Mouse (Mus musculus): ENCODE data around the gene Timeless. TPM values are rescaled to one million over a fixed set of nuclear protein-coding genes. Genes with fewer than 3 reads are reported as not detected.
"Not testable (repeated sequence)": the region's sequence is repeated elsewhere in the genome, so short reads cannot be mapped to it uniquely, and the experiment has no call there.

The Timeless gene
- total and polyA plus RNA-seq, 2 experiments: 0.75 to 1.6 TPM

GRCm38 (mm10) chr10:128250565-128250964 lies 18.7 kb downstream of the Timeless start:
- no peaks in the 10 kb centered on the region for H3K36me3 ChIP-seq (ENCODE audit: control insufficient read depth, insufficient read depth, low read length)
- WGBS: 96% methylated on average over 13 of the region's 13 CpGs

DNA sequence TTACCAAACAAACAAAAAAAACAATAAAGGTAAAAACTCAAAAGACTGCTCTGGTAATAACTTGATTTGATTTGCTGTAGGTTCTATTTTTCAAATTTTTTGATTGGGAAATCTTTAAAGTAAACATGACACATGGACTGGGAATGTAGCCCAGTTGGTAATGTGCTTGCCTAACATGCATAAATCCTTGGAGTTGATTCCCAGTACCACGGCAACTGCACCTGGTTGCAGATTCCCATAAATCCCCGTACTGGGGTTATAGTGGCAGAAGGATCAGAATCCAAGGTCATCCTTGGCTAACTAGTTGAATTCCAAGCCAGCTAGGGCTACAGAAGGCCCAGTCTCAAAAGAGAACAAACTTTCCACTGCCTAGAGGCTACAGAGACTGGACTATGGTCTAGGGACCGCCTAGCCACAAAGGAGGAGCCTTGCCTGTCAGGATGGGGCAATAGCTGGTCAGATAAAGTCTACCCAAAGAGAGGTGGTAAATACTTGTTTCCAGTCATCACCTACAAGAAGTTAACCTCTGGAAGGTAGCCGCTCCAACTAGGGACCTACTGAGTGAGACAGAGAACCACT lies 21.9 kb downstream of the Timeless start, which contains the start of gene Apon:
Gene Apon (plus strand): TSS at position 420 of the 579 bp plus-strand sequence.
- TF ChIP-seq CTCF (IDR thresholded peaks at IDR 0.05; ENCODE audit: low read depth, low read length) (no peak), POLR2A (IDR thresholded peaks at IDR 0.05; ENCODE audit: extremely low read depth, insufficient read depth, low read length) (no peak)
- peak; percentile 100 for DNase-seq (ENCODE audit: extremely low read depth, low read depth, low spot score)
- no peaks in the 10 kb centered on the region for H3K27me3 ChIP-seq (ENCODE audit: control insufficient read depth, insufficient read depth, low read length)
- H3K79me2 ChIP-seq (ENCODE audit: control insufficient read depth, insufficient read depth, low read length): peaks cover 6% of the 10 kb centered on the region; the same call in 1 of the 2 replicates
- H3K27ac ChIP-seq (replicated peaks; ENCODE audit: insufficient read depth, low read depth, low read length): peak within 1 kb of the TSS; percentile 98
- peak within 1 kb of the TSS; percentile 70 for H3K4me3 ChIP-seq (ENCODE audit: insufficient read depth, low read depth, low read length)
- H3K36me3 ChIP-seq (ENCODE audit: control insufficient read depth, insufficient read depth, low read length): no peaks in the 10 kb centered on the region
- H3K4me1 ChIP-seq (ENCODE audit: control insufficient read depth, insufficient read depth, low read length): peaks cover 12% of the 10 kb centered on the region
- H3K9ac ChIP-seq (ENCODE audit: low read depth, low read length): peak within 1 kb of the TSS; percentile 85
- 31% methylated on average over 4 of the region's 4 CpGs for WGBS

More at GRCm38 (mm10) chr10:128250565-128250964, 18.7 kb downstream of the Timeless start:
- TF ChIP-seq CTCF (IDR thresholded peaks at IDR 0.05; ENCODE audit: low read depth, low read length) (no peak), POLR2A (IDR thresholded peaks at IDR 0.05; ENCODE audit: extremely low read depth, insufficient read depth, low read length) (no peak)
- no peak overlapping the region for H3K9ac ChIP-seq (ENCODE audit: low read depth, low read length)
- no peaks in the 10 kb centered on the region for H3K27me3 ChIP-seq (ENCODE audit: control insufficient read depth, insufficient read depth, low read length)
- peaks cover 6% of the 10 kb centered on the region; the same call in 1 of the 2 replicates for H3K79me2 ChIP-seq (ENCODE audit: control insufficient read depth, insufficient read depth, low read length)
- H3K4me3 ChIP-seq (ENCODE audit: insufficient read depth, low read depth, low read length): no peak overlapping the region
- H3K4me1 ChIP-seq (ENCODE audit: control insufficient read depth, insufficient read depth, low read length): peaks cover 4% of the 10 kb centered on the region; the same call in 1 of the 2 replicates
- DNase-seq (ENCODE audit: extremely low read depth, low read depth, low spot score): no peak
- H3K27ac ChIP-seq (replicated peaks; ENCODE audit: insufficient read depth, low read depth, low read length): no peak overlapping the region

GRCm38 (mm10) chr10:128255925-128256324 lies 24.1 kb downstream of the Timeless start:
- Histone ChIP-seq H3K4me3 (ENCODE audit: insufficient read depth, low read depth, low read length) (peak overlapping the region; percentile 70), H3K27ac (replicated peaks; ENCODE audit: insufficient read depth, low read depth, low read length) (peak overlapping the region; percentile 34), H3K36me3 (ENCODE audit: control insufficient read depth, insufficient read depth, low read length) (no peaks in the 10 kb centered on the region), H3K9ac (ENCODE audit: low read depth, low read length) (peak overlapping the region; percentile 29), H3K27me3 (ENCODE audit: control insufficient read depth, insufficient read depth, low read length) (no peaks in the 10 kb centered on the region), H3K4me1 (ENCODE audit: control insufficient read depth, insufficient read depth, low read length) (peaks cover 14% of the 10 kb centered on the region), H3K79me2 (ENCODE audit: control insufficient read depth, insufficient read depth, low read length) (peaks cover 6% of the 10 kb centered on the region; the same call in 1 of the 2 replicates)
- WGBS: 57% methylated on average over 8 of the region's 8 CpGs
- TF ChIP-seq POLR2A (IDR thresholded peaks at IDR 0.05; ENCODE audit: extremely low read depth, insufficient read depth, low read length): no peak
- no peak for TF ChIP-seq CTCF (IDR thresholded peaks at IDR 0.05; ENCODE audit: low read depth, low read length)
- DNase-seq (ENCODE audit: extremely low read depth, low read depth, low spot score): no peak

DNA sequence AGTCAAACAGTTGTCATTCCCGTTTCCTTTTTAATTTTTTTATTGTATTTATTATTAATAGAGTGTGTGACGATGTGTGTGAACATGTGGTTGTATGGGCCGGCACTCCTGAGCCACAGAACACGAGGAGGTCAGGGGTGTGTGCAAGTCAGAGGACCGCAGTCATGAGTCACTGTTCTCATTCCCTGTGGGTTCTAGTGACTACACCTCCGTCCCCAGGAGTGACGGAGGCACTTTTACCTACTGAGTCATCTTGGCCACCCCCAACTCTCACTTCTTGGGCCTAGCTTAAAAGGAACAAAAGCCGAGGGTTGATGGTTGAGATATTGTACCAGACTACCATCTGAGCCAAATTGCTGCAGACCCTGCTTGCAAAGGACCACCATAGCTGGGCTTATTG lies 24.5 kb downstream of the Timeless start:
- TF ChIP-seq POLR2A (IDR thresholded peaks at IDR 0.05; ENCODE audit: extremely low read depth, insufficient read depth, low read length): no peak
- TF ChIP-seq CTCF (IDR thresholded peaks at IDR 0.05; ENCODE audit: low read depth, low read length): no peak
- 44% methylated on average over 8 of the region's 8 CpGs for WGBS
- DNase-seq (ENCODE audit: extremely low read depth, low read depth, low spot score): peak; percentile 43

GRCm38 (mm10) chr10:128258953-128259352 lies 27.1 kb downstream of the Timeless start:
- WGBS: 52% methylated on average over 4 of the region's 4 CpGs
- Histone ChIP-seq H3K36me3 (ENCODE audit: control insufficient read depth, insufficient read depth, low read length) (no peaks in the 10 kb centered on the region), H3K9ac (ENCODE audit: low read depth, low read length) (no peak overlapping the region), H3K27ac (replicated peaks; ENCODE audit: insufficient read depth, low read depth, low read length) (no peak overlapping the region), H3K4me3 (ENCODE audit: insufficient read depth, low read depth, low read length) (no peak overlapping the region), H3K4me1 (ENCODE audit: control insufficient read depth, insufficient read depth, low read length) (peaks cover 11% of the 10 kb centered on the region), H3K79me2 (ENCODE audit: control insufficient read depth, insufficient read depth, low read length) (no peaks in the 10 kb centered on the region; the same call in 1 of the 2 replicates), H3K27me3 (ENCODE audit: control insufficient read depth, insufficient read depth, low read length) (no peaks in the 10 kb centered on the region)
- DNase-seq (ENCODE audit: extremely low read depth, low read depth, low spot score): no peak
- TF ChIP-seq CTCF (IDR thresholded peaks at IDR 0.05; ENCODE audit: low read depth, low read length): no peak
- no peak for TF ChIP-seq POLR2A (IDR thresholded peaks at IDR 0.05; ENCODE audit: extremely low read depth, insufficient read depth, low read length)

More for the DNA sequence above, 24.5 kb downstream of the Timeless start:
- Histone ChIP-seq H3K9ac (ENCODE audit: low read depth, low read length) (peak overlapping the region; percentile 20), H3K4me1 (ENCODE audit: control insufficient read depth, insufficient read depth, low read length) (peaks cover 14% of the 10 kb centered on the region), H3K36me3 (ENCODE audit: control insufficient read depth, insufficient read depth, low read length) (no peaks in the 10 kb centered on the region), H3K4me3 (ENCODE audit: insufficient read depth, low read depth, low read length) (peak overlapping the region; percentile 70), H3K79me2 (ENCODE audit: control insufficient read depth, insufficient read depth, low read length) (peaks cover 6% of the 10 kb centered on the region; the same call in 1 of the 2 replicates), H3K27ac (replicated peaks; ENCODE audit: insufficient read depth, low read depth, low read length) (peak overlapping the region; percentile 34), H3K27me3 (ENCODE audit: control insufficient read depth, insufficient read depth, low read length) (no peaks in the 10 kb centered on the region)

- Histone ChIP-seq H3K79me2 (ENCODE audit: control insufficient read depth, insufficient read depth, low read length) (no peaks in the 10 kb centered on the region; the same call in 1 of the 2 replicates), H3K36me3 (ENCODE audit: control insufficient read depth, insufficient read depth, low read length) (no peaks in the 10 kb centered on the region), H3K4me3 (ENCODE audit: insufficient read depth, low read depth, low read length) (no peak overlapping the region), H3K27ac (replicated peaks; ENCODE audit: insufficient read depth, low read depth, low read length) (no peak overlapping the region), H3K9ac (ENCODE audit: low read depth, low read length) (no peak overlapping the region), H3K4me1 (ENCODE audit: control insufficient read depth, insufficient read depth, low read length) (peaks cover 11% of the 10 kb centered on the region), H3K27me3 (ENCODE audit: control insufficient read depth, insufficient read depth, low read length) (no peaks in the 10 kb centered on the region)
- TF ChIP-seq CTCF (IDR thresholded peaks at IDR 0.05; ENCODE audit: low read depth, low read length) (no peak), POLR2A (IDR thresholded peaks at IDR 0.05; ENCODE audit: extremely low read depth, insufficient read depth, low read length) (no peak)
- no peak for DNase-seq (ENCODE audit: extremely low read depth, low read depth, low spot score)
- 96% methylated on average over 5 of the region's 5 CpGs for WGBS
Measured at GRCm38 (mm10) chr10:128259946-128260345, 28.1 kb downstream of the Timeless start.

GRCm38 (mm10) chr10:128260376-128260775 lies 28.5 kb downstream of the Timeless start:
- not testable (repeated sequence) for H3K27me3 ChIP-seq (ENCODE audit: control insufficient read depth, insufficient read depth, low read length); H3K9ac ChIP-seq (ENCODE audit: low read depth, low read length); H3K36me3 ChIP-seq (ENCODE audit: control insufficient read depth, insufficient read depth, low read length); H3K4me3 ChIP-seq (ENCODE audit: insufficient read depth, low read depth, low read length); H3K27ac ChIP-seq (replicated peaks; ENCODE audit: insufficient read depth, low read depth, low read length); DNase-seq (ENCODE audit: extremely low read depth, low read depth, low spot score); H3K79me2 ChIP-seq (ENCODE audit: control insufficient read depth, insufficient read depth, low read length)
- 91% methylated on average over 7 of the region's 7 CpGs for WGBS
- H3K4me1 ChIP-seq (ENCODE audit: control insufficient read depth, insufficient read depth, low read length): peaks cover 11% of the 10 kb centered on the region

Data from liver, adult 2 months (tissue).